Mouse (Mus musculus) erythroblast, adult 5-6 weeks (primary cell): ENCODE measurements around the gene Rb1. TPM values are rescaled to one million over a fixed set of nuclear protein-coding genes. Genes with fewer than 3 reads are reported as not detected.

Experiments
- ATAC-seq: replicated peaks from 2 replicates; pipeline ENCODE4 v1.8.0; 2016; ENCODE audit warnings: moderate number of reproducible peaks, mild to moderate bottlenecking, moderate TSS enrichment, inconsistent platforms; ENCODE audit not compliant: poor library complexity, low FRiP score, severe bottlenecking
- total RNA-seq, 2 experiments: library from RNA; stranded (forward) in 1 of 2; stranded (reverse) in 1 of 2; fragments of 150-400 nt in 1 of 2; fragments of 200-764, 138-1000 nt in 1 of 2; gene quantifications; 2 replicates each; pipeline versions ENCODE4 v1.2.3 to v1.2.4; 2015 to 2017; ENCODE audit warnings: low replicate concordance in 2 of 2

Gene Rb1
- total RNA-seq (2015; ENCODE audit: low replicate concordance) (223 and 234 TPM in 2 replicates), total RNA-seq (2017; ENCODE audit: low replicate concordance) (215 and 334 TPM in 2 replicates)

DNA sequence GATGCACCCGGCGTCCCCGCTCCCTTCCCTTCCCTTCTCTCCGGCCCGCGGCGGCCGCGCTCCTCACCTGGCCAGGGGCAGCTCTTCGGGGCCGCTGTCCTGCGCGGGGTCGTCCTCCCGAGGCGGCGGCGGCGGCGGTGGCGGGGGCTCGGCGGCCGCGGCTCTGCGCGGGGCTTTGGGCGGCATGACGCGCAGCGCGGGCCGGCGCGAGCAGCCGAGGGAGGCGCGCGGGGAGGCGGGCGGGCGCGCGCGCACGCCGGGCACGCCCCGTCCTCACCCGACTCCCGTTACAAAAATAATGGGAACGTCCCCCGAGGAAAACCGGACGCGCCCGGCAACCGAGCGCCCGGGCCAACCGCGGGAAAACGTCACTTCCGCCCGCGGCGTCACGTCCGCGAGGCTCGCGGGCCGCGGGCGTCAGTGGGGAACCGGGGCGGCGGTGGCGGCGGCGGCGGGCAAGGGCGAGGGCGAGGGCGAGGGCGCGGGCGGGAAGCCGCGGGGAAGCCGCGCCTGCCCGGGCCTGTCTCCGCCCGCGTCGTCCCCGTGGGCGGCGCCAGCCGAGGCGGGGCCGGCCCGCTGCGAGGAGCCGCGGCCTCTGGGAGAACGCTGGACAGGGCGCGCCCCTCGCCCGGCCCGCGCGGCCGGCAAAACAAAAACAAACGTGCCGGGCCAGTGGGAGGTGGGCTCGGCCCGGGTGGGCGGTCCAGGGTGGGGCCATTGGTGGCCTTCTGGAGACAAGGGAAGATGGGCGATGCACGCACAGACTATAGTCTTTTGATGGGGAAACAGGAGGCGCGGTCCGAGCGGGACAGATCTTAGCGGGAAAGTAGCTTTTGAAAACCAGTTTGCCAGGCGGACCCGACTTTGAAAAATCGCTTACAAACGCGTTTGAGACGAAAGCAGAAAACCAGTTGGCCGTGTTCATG, at the start of gene Rb1:
Gene Rb1 (minus strand): TSS at position 367 of the 926 bp plus-strand sequence.
- ATAC-seq, result peak; percentile 73

DNA sequence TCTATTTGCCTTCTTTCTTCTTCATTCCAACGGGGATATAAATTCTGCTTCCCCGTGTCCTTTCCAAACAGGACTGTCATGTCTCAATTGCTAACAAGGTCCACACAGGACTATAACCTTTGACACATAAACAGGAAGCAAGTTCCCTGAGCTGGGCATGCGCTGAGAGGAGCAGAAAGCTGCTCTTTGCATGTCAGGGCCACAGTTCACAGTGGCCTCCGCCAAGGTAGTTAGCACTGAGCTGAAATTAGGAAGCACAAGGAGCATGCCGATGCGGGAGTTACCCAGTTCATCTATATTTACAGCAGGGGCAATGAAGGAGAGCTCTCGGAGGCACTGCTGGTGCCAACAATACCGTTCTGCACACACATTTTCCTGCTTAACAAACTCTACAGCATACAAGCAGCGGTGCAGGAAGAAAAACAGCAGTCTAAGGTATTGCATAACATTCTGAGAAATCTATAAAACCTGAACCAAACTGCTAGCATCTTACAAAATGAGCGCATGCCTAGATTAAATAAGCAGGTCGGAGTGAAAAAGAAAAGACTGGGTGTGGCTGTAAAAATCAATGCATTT, 48.8 kb upstream of the Rb1 start:
- no peak for ATAC-seq

GRCm38 (mm10) chr14:73373606-73374005, 48.0 kb upstream of the Rb1 start:
- ATAC-seq, result no peak

DNA sequence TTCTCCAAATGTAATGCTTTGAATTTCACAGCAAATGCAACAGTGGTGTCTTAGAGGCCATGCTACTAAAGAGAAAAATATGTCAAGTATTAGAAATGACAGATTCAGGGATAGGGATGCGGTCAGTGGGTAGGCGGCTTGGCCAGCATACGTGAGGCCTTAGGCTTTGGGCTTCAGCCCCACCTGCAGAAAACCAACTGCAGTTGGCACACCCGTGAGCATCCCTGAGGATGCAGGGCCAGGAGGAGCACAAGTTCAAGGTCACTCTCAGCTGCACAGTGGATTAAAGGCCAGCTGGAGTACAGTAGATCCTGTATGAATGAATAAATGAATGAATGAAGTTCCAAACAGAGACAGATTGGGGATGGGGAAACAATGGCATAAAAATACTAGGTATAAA, 47.4 kb upstream of the Rb1 start:
- no peak for ATAC-seq

- peak; percentile 54 for ATAC-seq
Measured at GRCm38 (mm10) chr14:73371577-73371976, 46.0 kb upstream of the Rb1 start.

DNA sequence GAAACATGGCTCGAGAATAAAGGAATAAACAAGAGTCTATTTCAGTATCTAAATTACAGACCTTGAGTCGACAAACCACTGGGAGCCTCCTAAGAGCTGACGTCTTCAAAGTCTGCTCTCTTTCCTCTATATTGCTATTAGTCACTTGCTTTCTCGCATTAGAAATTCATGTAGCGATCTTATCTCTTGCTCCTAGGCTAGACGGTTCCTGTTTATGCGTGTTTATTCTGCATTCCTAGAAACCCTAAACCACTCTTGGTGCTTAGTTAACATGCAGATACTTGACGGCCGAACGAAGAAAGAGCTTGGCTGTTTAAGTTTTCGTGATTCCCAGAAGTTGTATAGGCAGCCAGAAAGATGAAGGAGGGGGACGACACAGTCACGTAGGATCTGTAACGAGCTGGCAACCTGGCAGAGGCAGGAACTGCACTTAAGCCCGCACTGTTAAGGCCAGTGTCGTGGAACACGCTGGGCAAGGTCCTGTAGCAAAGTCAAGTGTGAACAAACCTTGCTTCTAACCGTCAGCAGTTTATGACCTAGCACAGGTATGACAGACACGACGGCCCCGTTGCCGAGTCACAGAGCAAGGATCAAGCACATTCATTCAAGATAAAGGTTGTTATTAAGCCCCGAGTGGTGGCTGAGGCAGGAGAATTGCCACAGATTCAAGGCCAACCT, 45.2 kb upstream of the Rb1 start:
- ATAC-seq, result no peak

DNA sequence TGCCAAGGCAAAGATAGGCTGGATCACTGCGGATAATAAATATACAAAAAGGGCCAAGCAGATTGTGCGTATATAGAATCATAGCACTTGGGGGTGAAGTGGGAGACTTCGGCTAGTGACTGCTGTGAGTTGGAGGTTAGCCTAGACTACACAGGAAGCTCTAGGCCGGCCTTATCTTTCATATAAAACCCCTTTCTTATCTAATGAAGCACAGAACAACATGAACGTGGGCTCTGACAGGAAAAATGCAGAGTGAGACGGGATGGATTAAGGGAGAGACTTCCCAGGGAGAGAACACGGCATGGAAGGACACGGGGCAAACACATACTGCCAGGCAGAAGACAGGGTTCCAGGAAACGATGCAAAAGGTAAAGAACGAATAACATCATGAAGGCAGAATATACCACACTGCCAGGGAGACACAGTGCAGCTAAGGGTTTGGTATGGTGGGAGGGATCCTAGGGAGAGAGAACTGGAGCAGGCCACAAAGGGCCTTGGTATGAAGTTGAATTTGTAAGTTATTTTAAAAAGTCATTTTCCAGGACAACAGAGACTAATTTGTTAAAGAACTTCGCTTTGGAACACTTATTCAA, 44.6 kb upstream of the Rb1 start:
- no peak for ATAC-seq

DNA sequence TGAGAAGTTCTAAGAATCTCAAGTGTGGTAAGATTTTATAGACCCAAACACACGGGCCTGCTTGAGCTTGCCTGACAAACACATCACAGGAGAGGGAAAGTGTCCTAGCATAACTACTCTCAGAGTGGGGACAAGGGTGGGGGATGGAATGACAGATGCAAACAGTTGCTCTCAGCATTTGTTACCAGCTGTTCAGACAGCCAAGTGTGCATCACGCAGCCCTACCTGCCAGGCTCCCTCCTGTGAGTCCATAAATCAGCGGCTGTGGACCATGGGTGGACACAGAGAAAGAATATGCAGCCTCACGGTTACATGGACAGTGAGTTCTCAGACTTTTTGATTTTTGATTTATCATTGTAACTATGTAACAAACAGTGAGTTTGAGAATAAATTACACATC, 44.0 kb upstream of the Rb1 start:
- ATAC-seq, result no peak

DNA sequence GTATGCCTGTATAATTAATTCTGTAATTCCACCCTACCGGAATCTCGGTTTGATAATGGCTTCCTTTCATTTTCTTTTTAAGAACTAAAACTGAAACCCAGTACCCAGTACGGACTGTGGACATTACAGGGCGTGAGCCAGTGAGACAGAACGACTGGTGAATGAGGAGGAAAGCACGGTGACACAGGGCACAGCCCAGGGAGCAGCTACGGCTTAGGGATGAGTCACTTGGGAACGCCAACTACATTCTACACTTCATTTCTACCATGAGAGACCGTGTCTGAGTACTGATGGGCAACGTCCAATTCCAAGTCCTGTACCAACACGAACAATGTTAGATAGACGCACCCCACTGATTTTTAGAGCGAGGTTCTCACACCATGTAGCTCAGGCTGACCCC, 43.3 kb upstream of the Rb1 start:
- no peak for ATAC-seq

DNA sequence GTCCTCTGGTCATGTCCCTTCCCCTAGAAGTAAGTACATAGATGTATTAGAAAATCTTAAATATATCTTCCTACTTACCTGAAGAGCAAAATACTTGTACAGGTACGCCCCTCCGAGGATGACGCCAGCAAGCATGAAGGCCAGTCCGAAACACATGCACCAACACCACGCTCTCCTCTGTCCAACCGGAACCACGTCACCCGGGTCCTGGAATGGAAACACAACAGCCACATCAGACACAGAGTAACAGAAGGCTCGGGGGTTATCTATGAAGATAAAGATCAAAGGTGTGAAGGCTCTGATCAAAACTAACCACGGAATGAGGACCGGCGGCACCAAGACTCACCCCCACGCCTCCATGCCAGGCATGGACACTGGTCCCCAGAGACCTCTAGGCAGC, 42.6 kb upstream of the Rb1 start:
- ATAC-seq, result no peak

DNA sequence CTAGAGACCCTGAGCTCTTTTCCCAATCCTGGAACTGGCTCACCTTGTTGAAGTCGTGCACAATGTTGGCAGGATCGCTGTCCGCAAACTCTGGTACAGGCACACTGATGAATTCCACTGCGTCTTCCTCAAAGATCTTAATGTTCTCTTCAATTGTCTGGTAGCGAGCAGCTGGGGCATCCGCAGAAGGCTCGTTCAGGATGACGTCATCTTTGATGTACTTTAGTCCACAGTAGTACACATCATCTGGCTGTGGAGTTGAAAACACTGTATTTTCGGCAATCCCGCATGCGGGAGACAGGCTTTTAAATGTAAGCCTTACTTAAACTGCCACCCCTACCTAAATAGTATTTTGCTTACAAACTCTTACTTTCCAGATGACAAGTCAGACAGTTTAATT, 40.7 kb upstream of the Rb1 start:
- no peak for ATAC-seq

GRCm38 (mm10) chr14:73363782-73364181, 38.2 kb upstream of the Rb1 start:
- ATAC-seq, result no peak

DNA sequence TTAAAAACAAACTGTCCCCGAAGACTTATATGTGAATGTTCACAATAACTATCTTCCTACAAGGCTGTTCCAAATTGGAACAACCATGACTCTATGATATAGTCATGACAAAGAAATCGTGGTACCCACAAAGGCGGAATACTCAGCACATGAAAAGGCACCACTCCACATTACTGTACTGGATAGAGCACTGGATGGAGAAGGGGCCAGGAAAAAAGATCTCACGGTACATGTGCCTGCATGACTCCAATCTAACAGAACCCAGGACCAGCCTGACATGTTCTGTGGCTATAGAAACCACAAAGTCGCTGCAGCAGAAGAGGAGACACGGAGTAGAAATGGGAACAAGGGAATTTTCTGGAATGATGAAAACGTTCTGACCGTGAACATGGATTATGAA, 29.1 kb upstream of the Rb1 start:
- ATAC-seq, result no peak

- ATAC-seq, result no peak
Measured at GRCm38 (mm10) chr14:73351118-73351517, 25.5 kb upstream of the Rb1 start.

DNA sequence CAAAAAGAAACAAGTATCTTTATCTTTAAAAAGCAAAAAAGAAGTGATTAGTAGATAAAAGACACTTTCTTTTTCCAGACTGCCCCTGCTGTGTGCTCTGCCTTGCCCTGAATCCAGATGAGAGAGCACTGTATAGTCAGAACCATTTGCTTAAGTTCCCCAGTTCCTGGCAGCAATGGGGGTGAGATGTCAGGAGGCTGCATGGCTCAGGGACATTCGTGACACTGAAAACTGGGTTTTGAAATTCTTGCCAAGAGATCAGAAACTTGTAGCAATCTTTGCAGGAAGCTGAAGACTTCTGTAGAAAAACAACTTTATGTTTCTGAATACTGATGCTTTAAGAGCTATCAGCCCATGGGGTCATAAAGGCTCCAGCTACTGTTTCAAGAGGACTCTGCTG, 24.4 kb upstream of the Rb1 start:
- ATAC-seq, result no peak

DNA sequence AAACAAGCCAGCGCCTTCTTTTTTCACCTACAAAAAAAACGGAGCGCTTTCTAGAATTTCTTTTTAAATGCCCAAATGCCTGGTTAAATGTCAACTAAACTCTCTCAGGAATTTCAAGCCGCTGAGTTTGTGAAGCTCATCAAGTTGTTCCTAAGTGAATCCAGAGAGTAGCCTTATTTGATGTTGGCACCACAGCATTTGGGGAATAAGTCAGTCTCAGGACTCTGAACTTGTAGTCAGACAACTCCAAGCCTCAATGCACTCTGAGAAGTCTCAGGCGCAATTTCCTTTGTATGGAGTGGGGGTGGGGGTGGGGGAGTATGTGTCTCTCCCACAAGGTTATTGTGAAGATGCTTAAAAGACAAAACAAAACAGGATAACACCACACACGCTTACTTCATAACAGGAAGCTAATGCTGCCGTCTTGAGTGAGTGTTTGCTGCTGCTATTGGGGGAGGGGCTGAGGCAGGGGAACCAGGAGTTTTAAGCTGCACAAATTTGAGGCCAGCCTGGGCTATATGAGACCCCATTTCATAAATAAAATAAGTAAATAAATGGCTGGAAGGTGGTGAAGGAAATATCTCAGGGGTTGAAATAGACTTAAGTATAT, 23.5 kb upstream of the Rb1 start:
- no peak for ATAC-seq

- ATAC-seq, result no peak
Measured at GRCm38 (mm10) chr14:73347302-73347701, 21.7 kb upstream of the Rb1 start.

DNA sequence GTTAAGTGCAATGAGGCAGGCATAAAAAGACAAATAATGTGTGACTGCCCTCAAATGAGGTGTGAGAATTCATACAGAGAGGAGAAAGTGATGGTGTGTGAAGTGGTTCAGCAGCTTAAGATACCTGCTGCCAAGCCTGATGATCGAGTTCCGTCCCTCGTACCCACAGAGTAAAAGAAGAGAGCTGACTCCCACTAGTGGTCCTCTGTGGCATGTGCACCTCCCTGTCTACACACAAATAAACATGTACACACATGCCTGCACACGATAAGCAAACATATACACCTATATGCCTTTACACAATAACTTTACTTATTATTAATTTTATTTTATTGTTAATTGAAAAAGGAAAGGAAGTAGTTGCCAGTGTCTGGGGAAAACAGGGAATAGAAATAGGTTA, 20.0 kb upstream of the Rb1 start:
- ATAC-seq, result peak; percentile 73; the same call in 1 of the 2 replicates

DNA sequence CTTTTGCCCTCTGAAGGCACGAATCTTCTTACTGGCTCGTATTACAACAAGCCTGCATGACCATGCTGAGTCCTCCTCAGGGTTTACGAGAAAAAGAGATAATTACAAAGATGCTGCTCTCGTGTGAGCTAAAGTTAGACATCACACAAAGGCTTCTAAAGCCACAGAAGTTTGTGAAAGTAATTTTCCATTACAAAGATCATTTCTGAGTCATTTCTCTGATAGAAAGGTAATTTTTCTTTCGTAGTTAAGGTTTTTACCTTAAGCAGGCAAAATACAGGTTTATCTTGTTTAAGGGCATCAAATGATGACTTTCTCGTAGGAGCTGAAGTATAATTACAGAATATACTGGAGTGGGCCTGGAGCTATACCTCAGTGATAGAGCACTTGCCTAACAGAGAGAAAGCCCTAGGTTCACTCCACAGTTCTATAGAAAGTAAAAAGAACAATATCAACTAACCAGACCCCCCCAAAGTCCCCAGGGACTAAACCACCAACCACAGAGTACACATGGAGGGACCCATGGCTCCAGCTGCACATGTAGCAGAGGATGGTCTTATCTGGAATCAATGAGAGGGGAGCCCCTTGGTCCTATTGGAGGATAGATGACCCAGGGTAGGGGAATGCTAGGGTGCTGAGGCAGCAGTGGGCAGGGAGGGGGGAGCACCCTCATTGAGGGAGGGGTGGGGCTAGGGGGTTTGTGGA, 14.6 kb upstream of the Rb1 start:
- no peak for ATAC-seq
